Mouse (Mus musculus) liver, embryonic 14.5 days (tissue): Measurements from ENCODE around the gene Nprl3. TPM values are rescaled to one million over a fixed set of nuclear protein-coding genes. Genes with fewer than 3 reads are reported as not detected.

Experiments used
- ATAC-seq: fragments of 200-750 bp; cut with Nextera tagmentation; 2 replicates; pipeline ENCODE4 v1.8.0; 2017; ENCODE audit warnings: moderate number of reproducible peaks, mild to moderate bottlenecking, moderate library complexity; ENCODE audit not compliant: insufficient read depth
- DNase-seq, 3 experiments: peaks; one replicate each; pipeline ENCODE4 v3.0.0-alpha.2; 2012 to 2013; ENCODE audit warnings: low read depth in 3 of 3, low spot score in 3 of 3
- H3K27ac ChIP-seq: fragments of 300-500 bp; sonication (generic); 2 replicates; pipeline ENCODE4 v1.5.1; 2014; ENCODE audit warnings: moderate library complexity, mild to moderate bottlenecking, control low read depth, inconsistent platforms
- H3K27me3 ChIP-seq: fragments of 300-500 bp; sonication (generic); 2 replicates; pipeline ENCODE4 v1.6.1; 2014; ENCODE audit warnings: mild to moderate bottlenecking, low read length, moderate library complexity; ENCODE audit not compliant: control insufficient read depth, insufficient read depth
- H3K36me3 ChIP-seq: fragments of 300-500 bp; sonication (generic); replicated peaks from 2 replicates; pipeline ENCODE4 v1.6.1; 2014; ENCODE audit warnings: low read depth; ENCODE audit not compliant: control insufficient read depth, insufficient read depth
- H3K4me1 ChIP-seq, 2 experiments: fragments of 200-500 bp in 1 of 2; fragments of 300-500 bp in 1 of 2; sonication (generic) in 1 of 2; replicated peaks; 2 replicates each; pipeline ENCODE4 v1.6.1; 2012 to 2014; ENCODE audit warnings: antibody characterized with exemption in 1 of 2, inconsistent platforms in 1 of 2, low read length in 1 of 2; ENCODE audit not compliant: control insufficient read depth in 2 of 2, insufficient read depth in 2 of 2
- H3K4me2 ChIP-seq: fragments of 300-500 bp; sonication (generic); 2 replicates; pipeline ENCODE4 v1.6.1; 2014; ENCODE audit warnings: low read depth, mild to moderate bottlenecking, control low read depth, moderate library complexity
- H3K4me3 ChIP-seq, 2 experiments: fragments of 200-500 bp in 1 of 2; fragments of 300-500 bp in 1 of 2; sonication (generic) in 1 of 2; 2 replicates each; pipeline ENCODE4 v1.5.1; 2012 to 2014; ENCODE audit warnings: low read depth in 2 of 2, low read length in 2 of 2, mild to moderate bottlenecking in 2 of 2, control low read depth in 1 of 2, inconsistent platforms in 1 of 2, moderate library complexity in 1 of 2; ENCODE audit not compliant: insufficient read depth in 1 of 2
- H3K9ac ChIP-seq: fragments of 300-500 bp; sonication (generic); replicated peaks from 2 replicates; pipeline ENCODE4 v1.6.1; 2014; ENCODE audit warnings: mild to moderate bottlenecking, control low read depth, moderate library complexity
- H3K9me3 ChIP-seq: fragments of 300-500 bp; sonication (generic); 2 replicates; pipeline ENCODE4 v1.6.1; 2016; ENCODE audit warnings: low read length, mixed read lengths; ENCODE audit not compliant: control insufficient read depth
- CTCF ChIP-seq: IDR thresholded peaks from 2 replicates; pipeline ENCODE4 v1.5.1; 2016; ENCODE audit warnings: antibody characterized with exemption, low read depth, control low read depth
- EP300 ChIP-seq: IDR thresholded peaks from 2 replicates; pipeline ENCODE4 v1.6.1; 2016; ENCODE audit warnings: antibody characterized with exemption, low read depth
- WGBS: fragments of 180-500 bp; shearing (Covaris S2); extraction: QIAGEN DNeasy Blood & Tissue Kit; methylation state at CpG from one replicate; pipeline ENCODE4 v1.1.7; 2014; ENCODE audit not compliant: insufficient replicate concordance; 5-methylcytosine and 5-hydroxymethylcytosine counted together
- polyA plus RNA-seq, 2 experiments: library from polyadenylated mRNA; depleted of rRNA in 1 of 2; stranded (reverse) in 1 of 2; unstranded in 1 of 2; fragments of >200 nt; fragmentation: Nextera tagmentation in 1 of 2; extraction: Ambion mirVana in 1 of 2; gene quantifications; 2 replicates each; pipeline versions ENCODE4 v1.2.1 to v1.2.3; 2012 to 2014

The Nprl3 gene
- polyA plus RNA-seq, 2 experiments: 16.8 to 36.8 TPM

GRCm38 (mm10) chr11:32256146-32256545 is 11.4 kb downstream of the Nprl3 start:
- Histone ChIP-seq H3K36me3 (peaks cover 45% of the 10 kb centered on the region), H3K9ac (peak overlapping the region; percentile 92), H3K4me3 (peak overlapping the region; percentile 13 to 22; a peak in 3 of 4 replicates), H3K27me3 (no peaks in the 10 kb centered on the region), H3K4me2 (peak overlapping the region; percentile 54), H3K9me3 (no peaks in the 10 kb centered on the region), H3K27ac (peak overlapping the region; percentile 100), H3K4me1 (peaks cover 74 to 75% of the 10 kb centered on the region in 2 experiments)
- TF ChIP-seq CTCF: no peak
- TF ChIP-seq EP300: peak; percentile 97
- WGBS: 12% methylated on average over 1 of the region's 1 CpGs
- ATAC-seq: peak; percentile 99
- peak; percentile 89 to 93 (median 90) for DNase-seq

- DNase-seq (no peak), ATAC-seq (no peak)
- Histone ChIP-seq H3K4me2 (peak overlapping the region; percentile 16; the same call in 1 of the 2 replicates), H3K9ac (peak overlapping the region; percentile 63), H3K36me3 (peaks cover 52% of the 10 kb centered on the region), H3K9me3 (no peaks in the 10 kb centered on the region), H3K4me1 (peaks cover 88 to 92% of the 10 kb centered on the region in 2 experiments), H3K4me3 (no peak overlapping the region), H3K27me3 (no peaks in the 10 kb centered on the region), H3K27ac (peak overlapping the region; percentile 100)
- 92% methylated on average over 1 of the region's 1 CpGs for WGBS
- TF ChIP-seq EP300: no peak
- TF ChIP-seq CTCF: no peak
These were observed 14.4 kb downstream of the Nprl3 start for GRCm38 (mm10) chr11:32253121-32253520.

- Histone ChIP-seq H3K27me3 (no peaks in the 10 kb centered on the region), H3K4me2 (peak overlapping the region; percentile 57), H3K4me3 (0 out of 4 replicates have a peak overlapping the region, but pooled peaks of 1 of the 2 experiments have one; percentile 18), H3K9ac (peak overlapping the region; percentile 74), H3K27ac (peak overlapping the region; percentile 100), H3K36me3 (peaks cover 72% of the 10 kb centered on the region), H3K9me3 (no peaks in the 10 kb centered on the region), H3K4me1 (peaks cover 90 to 94% of the 10 kb centered on the region in 2 experiments)
- peak; percentile 100 for TF ChIP-seq EP300
- no peak for TF ChIP-seq CTCF
- WGBS: 44% methylated on average over 8 of the region's 8 CpGs
- DNase-seq (peak; percentile 97 to 99 (median 98)), ATAC-seq (peak; percentile 99)
These were observed 16.4 kb downstream of the Nprl3 start for GRCm38 (mm10) chr11:32250880-32251763.

GRCm38 (mm10) chr11:32248350-32248749 is 19.2 kb downstream of the Nprl3 start:
- ATAC-seq: no peak
- TF ChIP-seq EP300: no peak
- TF ChIP-seq CTCF: peak; percentile 20; the same call in 1 of the 2 replicates
- Histone ChIP-seq H3K9ac (peak overlapping the region; percentile 87), H3K9me3 (no peaks in the 10 kb centered on the region), H3K27me3 (no peaks in the 10 kb centered on the region), H3K4me1 (peaks cover 91 to 92% of the 10 kb centered on the region in 2 experiments), H3K4me3 (no peak overlapping the region), H3K27ac (peak overlapping the region; percentile 100), H3K36me3 (peaks cover 76% of the 10 kb centered on the region), H3K4me2 (peak overlapping the region; percentile 53)
- WGBS: 65% methylated on average over 3 of the region's 3 CpGs
- no peak for DNase-seq

GRCm38 (mm10) chr11:32247068-32247467 is 20.4 kb downstream of the Nprl3 start:
- H3K4me1 ChIP-seq: peaks cover 92 to 94% of the 10 kb centered on the region in 2 experiments
- H3K9me3 ChIP-seq: no peaks in the 10 kb centered on the region
- peak overlapping the region; percentile 87 for H3K9ac ChIP-seq
- ATAC-seq: no peak
- H3K27me3 ChIP-seq: no peaks in the 10 kb centered on the region
- peak in 2 of 3 experiments; percentile 62 to 66 for DNase-seq
- H3K36me3 ChIP-seq: peaks cover 65% of the 10 kb centered on the region
- peak overlapping the region in 1 of 2 experiments; percentile 28; a peak in 1 of 4 replicates for H3K4me3 ChIP-seq
- peak; percentile 81 for TF ChIP-seq CTCF
- no peak for TF ChIP-seq EP300
- H3K4me2 ChIP-seq: peak overlapping the region; percentile 53
- H3K27ac ChIP-seq: peak overlapping the region; percentile 100
